Mouse (Mus musculus) gastrocnemius, postnatal 14 days (tissue): ENCODE results near the gene Adgrb3. TPM values are rescaled to one million over a fixed set of nuclear protein-coding genes. Genes with fewer than 3 reads are reported as not detected.
"Not testable (repeated sequence)": the region's sequence is repeated elsewhere in the genome, so short reads cannot be mapped to it uniquely, and the experiment has no call there.

Experiments
- DNase-seq: peaks from one replicate; pipeline ENCODE4 v3.0.0; 2021; ENCODE audit warnings: mixed read lengths
- intact Hi-C: fragments of 180-260 bp; cut with DNase I; formaldehyde crosslinking; loops from one replicate; pipeline ENCODE4 v1.15.1; 2025; ENCODE audit warnings: low total_unique reads
- total RNA-seq, 2 experiments: library from RNA; stranded (reverse); gene quantifications; 2 replicates each; pipeline ENCODE4 v1.2.3; 2021

The Adgrb3 gene
- total RNA-seq, 2 experiments from 2014 or later, result 0.13 to 0.18 TPM

GRCm38 (mm10) chr1:25755265-25755664 lies 74.2 kb downstream of the Adgrb3 start:
- DNase-seq, result no peak
- intact Hi-C loops, result no loop called here

GRCm38 (mm10) chr1:25754528-25754927 lies 75.0 kb downstream of the Adgrb3 start:
- DNase-seq, result no peak
- intact Hi-C loops, result no loop called here

DNA sequence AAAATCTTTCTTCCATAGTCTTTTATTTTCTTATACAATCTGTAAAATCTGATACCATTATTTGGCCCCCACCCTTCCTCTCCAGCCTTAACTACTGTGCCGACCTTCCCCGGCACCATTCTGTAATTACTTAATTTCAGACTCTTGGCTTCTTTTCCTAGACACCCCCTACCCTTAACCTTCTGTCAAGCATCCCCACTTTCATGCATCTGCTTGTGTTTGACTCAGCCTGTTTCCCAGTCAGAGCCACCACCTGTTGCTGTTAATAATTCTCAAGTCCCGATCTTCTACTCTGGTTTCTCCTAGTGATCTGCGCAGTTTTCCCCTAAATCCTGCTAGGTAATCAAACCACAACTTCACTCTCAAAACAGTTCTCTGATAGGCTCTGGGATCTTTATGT lies 83.9 kb downstream of the Adgrb3 start:
- intact Hi-C loops, result no loop called here

GRCm38 (mm10) chr1:25744736-25745135 lies 84.8 kb downstream of the Adgrb3 start:
- intact Hi-C loops, result no loop called here
- no peak for DNase-seq

More for the DNA sequence above, 83.9 kb downstream of the Adgrb3 start:
- DNase-seq, result no peak

DNA sequence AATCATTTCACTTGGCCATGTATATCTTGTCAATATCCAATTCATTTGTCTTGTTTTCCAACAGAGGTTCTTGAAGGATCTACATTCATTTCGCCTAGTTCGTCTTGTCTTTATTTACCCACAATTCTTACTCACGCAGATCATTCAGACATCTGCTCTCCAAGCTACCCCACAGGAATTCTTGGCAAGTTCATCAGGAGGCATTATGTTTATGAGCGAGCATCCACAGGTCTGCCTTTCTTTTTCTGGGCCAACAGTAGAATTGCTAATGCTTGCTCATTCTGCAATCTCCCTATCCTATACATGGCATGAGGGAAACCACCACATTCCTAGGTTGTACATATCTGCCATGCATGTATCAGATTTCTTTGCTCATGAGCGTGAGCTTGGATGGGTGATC lies 99.7 kb downstream of the Adgrb3 start:
- DNase-seq, result no peak
- intact Hi-C loops, result no loop called here

DNA sequence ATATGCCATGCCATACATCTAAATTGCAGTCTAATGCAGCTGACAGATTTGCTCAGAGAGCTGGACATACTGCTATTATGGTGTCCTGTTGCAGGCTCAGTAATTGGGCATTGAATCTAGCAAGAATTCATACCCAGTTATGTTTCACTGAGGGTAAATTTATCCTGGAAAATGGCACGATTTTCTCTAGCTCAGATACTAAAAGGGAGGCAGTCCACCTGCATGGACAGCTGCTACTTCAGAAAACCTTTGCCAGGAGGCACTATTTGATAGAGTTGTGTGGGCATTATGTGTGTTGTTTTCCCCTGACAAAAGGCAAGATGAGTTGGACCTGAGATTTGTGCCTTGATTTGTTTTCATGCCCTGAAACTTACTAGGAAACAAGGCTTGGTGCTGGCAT lies 118.0 kb downstream of the Adgrb3 start:
- intact Hi-C loops, result no loop called here
- DNase-seq, result no peak

DNA sequence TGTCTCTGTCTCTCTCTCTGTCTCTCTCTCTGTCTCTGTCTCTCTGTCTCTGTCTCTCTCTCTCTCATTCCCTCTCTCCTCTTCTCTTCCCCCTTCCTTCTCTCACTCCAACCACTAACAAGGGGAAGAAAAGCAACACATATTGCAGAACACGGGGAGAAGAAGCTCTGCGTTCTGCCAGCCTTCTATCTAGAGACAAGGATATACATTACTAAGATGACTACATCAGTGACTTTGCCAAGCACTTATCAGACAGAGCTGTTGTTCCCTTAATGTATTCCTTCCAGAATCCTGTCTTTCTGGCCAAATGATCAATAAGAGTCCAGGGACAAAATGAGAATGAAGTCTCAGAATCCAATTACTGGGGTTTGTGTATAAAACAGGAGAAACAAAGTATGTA lies 123.2 kb downstream of the Adgrb3 start:
- intact Hi-C loops, result no loop called here
- DNase-seq, result no peak

DNA sequence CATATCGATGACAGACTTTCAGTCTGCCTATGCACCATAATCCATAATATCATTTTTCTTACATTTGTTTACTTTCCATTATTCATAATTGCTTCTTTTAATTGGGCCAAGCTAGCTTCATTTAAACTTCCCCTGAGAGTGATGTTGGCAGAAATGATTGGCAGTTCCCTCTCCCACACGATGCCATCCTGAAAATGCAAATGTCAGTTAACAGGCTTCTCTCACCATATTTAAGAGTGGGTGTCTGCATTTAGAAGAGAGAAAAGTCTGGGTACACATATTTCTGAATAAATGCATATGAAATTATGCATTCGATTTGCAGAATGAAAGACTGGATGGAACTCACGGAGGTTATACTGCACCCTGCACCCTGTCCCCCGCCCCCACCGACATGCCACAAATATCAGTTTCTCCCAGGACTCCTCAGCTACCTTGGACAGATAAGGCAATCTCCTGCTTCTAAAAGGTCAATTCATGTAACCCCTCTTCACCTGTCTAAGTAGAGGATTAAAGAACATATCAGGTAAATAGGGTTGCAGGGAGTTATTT lies 130.7 kb downstream of the Adgrb3 start:
- intact Hi-C loops, result no loop called here
- no peak for DNase-seq

GRCm38 (mm10) chr1:25697179-25697578 lies 132.3 kb downstream of the Adgrb3 start:
- DNase-seq, result no peak
- intact Hi-C loops, result no loop called here

- intact Hi-C loops, result no loop called here
These were observed 132.7 kb downstream of the Adgrb3 start for GRCm38 (mm10) chr1:25696771-25697170.

DNA sequence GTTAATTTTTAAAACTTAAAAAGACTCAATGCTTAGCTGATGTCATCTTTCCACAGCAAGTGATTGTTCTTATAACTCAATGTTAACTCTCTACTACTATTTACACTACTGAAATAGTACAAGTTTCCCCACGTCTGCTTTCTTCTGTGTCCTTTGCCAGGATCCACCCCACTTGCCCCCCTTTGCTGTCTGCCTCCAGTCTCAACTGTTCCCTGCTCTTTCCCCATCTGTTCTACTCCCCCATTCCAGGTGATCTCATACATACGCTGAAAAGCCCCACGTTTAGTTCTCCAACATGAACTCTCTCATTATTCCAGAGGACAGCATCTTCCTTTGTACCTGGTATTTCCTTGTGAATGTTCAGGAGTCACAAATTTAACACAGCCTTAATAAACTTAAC lies 147.4 kb downstream of the Adgrb3 start:
- no peak for DNase-seq
- intact Hi-C loops, result no loop called here

More at GRCm38 (mm10) chr1:25696771-25697170, 132.7 kb downstream of the Adgrb3 start:
- DNase-seq, result no peak

DNA sequence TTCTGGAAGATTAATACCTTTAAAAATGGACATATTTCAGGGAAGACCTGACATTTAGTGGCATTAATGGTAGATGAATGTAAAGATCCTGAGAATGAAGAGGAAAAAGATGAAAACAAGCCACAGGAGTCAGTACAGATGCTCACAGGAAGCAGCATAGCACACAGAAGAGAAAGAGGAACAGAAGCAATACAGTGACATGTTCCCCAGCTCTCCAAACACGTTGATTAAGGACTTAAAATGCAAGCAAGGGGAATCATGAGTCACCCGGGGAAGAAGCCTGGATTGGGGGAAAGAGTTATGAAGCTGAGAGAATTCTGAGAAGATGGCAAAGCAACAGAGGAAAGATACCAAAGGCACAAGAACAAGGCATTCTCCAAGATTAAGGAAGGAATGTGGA lies 149.9 kb downstream of the Adgrb3 start:
- intact Hi-C loops, result no loop called here
- no peak for DNase-seq

GRCm38 (mm10) chr1:25652717-25653116 lies 176.8 kb downstream of the Adgrb3 start:
- no peak for DNase-seq
- intact Hi-C loops, result no loop called here

DNA sequence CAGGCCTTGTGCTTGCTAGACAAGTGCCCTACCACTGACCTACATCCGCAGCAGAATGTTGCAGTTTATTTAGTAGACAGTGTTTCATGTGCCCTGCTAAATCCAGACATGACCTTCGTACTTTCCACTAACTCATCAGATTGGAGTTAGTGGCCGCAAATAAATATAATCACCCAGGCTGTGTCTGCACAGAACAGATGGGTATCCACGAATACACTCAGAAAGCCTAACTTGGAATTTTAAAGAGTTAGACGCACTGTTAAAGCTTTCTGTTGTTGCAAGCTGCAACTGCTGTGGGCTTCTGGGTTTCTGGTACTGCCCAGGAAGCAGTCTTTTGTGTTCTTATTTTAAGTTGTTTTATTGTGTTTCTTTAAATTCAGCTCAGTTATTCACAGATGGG lies 185.3 kb downstream of the Adgrb3 start:
- intact Hi-C loops, result no loop called here
- no peak for DNase-seq

DNA sequence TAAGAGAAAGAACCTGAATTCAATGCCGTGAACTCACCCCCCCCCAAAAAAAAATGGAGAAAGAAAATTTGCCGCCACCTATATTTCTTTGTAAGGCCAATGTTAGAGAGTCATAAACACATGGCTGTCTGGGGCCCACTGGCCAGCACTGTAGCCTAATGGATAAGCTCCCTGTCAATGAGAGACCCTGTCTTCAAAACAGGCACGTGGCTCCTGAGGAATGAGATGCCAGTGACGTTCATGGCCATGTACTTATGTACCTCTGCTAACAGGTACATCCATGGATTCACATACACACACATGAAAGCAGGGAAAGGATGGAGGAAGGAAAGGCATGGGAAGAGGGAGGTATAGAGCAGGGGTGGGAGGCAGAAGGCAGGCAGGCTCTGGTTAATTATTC lies 208.0 kb downstream of the Adgrb3 start:
- DNase-seq, result no peak
- intact Hi-C loops, result no loop called here

- intact Hi-C loops, result loop anchor here (5.0 kb wide), 1 partner anchor 110 kb away; no protein-coding TSS in a partner anchor
- DNase-seq, result no peak
These were observed 212.6 kb downstream of the Adgrb3 start for GRCm38 (mm10) chr1:25616954-25617353.

- intact Hi-C loops, DNase-seq: not testable (repeated sequence)
These were observed 218.7 kb downstream of the Adgrb3 start for GRCm38 (mm10) chr1:25610776-25611175.

- DNase-seq, result no peak
- intact Hi-C loops, result no loop called here
These were observed 230.6 kb downstream of the Adgrb3 start for GRCm38 (mm10) chr1:25598941-25599340.

DNA sequence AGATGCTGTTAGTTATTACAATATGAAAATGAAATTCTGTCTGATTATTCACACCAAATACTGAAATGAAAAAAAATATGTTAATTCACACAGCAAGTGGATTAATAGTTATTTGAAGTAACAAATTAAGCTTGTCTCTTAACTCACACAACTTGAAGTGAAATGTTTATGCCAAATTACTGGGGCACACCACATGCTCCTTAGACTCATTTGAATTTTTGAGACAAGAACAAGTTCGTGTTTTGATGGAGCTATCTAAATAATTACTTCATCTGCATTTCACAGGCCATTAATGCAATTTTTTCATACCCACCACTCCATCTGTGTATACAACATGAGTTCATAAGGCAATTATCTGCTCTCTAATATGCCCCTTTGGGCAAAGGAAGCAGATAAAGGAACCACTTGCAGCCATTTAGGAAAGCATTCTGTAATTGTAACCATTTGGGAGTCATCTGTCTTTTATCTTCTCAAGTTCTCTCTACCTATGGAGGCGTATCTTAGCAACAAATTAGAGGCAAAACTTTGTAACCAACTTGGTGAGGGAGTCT lies 240.9 kb downstream of the Adgrb3 start:
- DNase-seq, result no peak
- intact Hi-C loops, result no loop called here

DNA sequence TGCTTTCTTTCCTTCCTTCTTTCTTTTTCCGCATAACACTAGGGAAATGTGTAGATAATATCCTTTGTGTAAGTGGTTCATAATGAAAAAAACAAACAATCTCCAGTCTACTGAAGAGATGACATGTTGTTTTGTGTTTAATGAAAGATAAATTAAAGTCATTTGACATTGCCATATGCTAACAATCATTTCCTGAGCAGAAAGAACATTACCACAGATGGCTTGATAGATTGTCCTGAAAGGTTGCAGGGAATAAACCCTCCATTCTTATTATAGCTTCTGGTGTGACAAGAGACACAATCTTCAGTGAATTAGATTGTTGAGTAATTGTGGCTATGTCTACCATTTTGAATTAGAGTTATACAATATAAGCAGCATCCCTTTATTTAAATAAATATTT lies 247.8 kb downstream of the Adgrb3 start:
- DNase-seq, result no peak
- intact Hi-C loops, result no loop called here

GRCm38 (mm10) chr1:25577836-25578235 lies 251.7 kb downstream of the Adgrb3 start:
- DNase-seq, result no peak
- intact Hi-C loops, result no loop called here

DNA sequence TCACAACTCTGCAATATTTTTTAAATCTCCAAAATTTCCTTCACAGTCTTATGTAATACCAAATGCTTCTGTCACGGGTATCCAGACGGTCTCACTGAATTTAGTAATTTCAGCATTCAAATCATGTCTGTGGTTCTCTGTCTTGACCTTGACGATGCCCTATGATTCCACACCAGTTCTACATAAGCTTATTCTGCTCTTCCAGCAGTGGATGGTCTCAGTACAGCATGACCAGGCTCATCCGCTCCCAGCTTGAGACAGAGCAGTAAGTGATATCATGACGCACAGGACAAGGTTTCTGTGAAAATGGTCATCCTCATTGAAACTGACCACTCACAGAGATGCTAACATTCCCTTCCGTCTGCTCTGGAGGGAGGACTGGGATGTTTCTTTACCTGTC lies 252.9 kb downstream of the Adgrb3 start:
- no peak for DNase-seq
- intact Hi-C loops, result no loop called here
